Mouse (Mus musculus) 3T3-L1 (cell line): Measurements from ENCODE around the gene Lipo1.
"Not testable (repeated sequence)": the region's sequence is repeated elsewhere in the genome, so short reads cannot be mapped to it uniquely, and the experiment has no call there.

ENCODE experiments used
- DNase-seq: peaks from one replicate; pipeline ENCODE4 v3.0.0-alpha.2; 2015; ENCODE audit warnings: low read depth, low spot score

Gene Lipo1

DNA sequence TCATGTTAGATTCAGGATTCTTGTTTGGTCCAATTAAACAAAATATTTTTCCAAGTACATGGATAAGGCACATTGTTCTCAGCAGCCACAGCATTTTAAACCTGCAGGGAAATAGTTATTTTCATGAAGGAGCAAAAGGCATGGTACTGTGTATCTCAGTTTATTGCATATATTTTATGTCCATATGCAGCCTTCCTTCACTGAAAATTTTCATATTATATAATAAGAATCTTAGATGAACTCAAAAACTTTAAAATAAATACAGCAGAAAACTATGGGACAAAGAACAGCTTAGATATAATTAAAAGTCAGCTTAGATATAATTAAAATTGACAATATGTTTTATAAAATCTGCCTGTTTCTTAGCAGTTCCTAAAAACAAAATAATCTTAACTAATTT lies at the start of gene Lipo1:
TSS of gene Lipo1 (minus strand) at position 101 of the 400 bp plus-strand sequence.
- not testable (repeated sequence) for DNase-seq

DNA sequence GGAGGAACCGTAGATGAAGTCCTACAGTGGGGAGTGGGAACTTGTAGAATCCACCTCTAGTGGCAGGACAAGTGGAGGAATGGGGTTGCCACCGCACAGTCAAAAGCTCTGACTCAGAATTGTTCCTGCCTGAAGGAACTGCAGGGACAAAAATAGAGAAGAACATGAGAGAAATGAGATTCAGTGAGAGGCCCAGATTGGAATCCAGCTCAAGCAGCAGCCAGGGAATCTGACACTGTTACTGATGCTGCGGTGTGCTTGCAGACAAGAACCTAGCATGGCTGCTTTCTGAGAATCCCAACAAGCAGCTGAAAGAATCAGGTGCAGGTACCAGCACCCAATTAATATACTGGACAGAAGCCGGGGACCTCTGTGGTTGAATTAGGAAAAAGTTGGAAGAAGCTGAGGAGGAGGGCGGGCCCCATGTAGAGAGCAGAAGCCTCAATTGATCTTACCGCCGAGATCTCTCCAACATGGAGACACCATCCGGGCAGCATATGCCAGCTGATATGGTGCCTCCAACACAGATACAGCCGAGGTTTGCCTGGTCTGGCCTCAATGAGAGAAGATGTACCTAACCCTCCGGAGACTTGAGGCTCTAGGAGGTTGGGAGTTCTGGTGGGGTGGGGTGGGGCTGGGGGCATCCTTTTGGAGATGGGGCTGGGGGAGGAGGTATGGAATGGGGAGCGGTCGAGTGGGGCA lies 532 bp downstream of the Lipo1 start:
- no peak for DNase-seq

DNA sequence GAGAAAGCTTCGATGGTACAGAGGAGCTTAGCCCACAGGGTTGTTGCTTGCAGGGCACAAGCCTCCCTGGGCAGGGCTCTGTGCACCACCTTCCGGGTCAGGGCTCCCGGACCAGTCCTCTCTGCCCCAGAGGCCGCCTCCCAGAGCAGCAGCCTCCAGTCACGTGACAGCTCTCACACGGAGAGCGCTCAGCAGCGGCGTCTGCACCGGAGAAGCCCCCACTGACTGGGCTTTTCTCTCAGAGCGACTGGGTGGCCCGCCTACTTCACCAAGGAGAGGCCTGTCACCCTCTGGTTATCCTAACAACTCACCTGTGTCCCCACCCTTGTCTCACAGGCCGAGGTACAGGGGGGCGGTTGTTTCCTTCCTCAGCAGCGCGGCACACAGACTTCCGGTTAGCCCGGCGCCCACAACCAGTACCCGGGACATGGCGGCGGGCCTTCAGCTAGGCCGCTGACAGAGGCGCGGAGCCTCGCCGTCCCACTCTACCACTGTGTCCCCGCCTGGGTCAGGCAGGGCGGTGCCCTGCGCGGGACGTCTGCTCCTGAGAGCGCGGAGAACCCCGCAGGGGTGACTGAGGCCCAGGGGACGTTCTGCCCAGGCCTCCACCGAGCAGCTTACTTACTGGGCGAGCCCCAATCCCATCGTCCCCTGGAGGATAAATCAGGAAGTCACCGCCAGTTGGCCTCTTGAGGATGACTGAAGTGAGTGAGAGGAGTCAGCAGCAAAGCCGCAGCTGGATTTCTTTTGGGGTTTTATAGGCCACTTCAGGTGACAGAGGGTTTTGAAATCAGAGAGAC lies 25.8 kb downstream of the Lipo1 start, which contains the start of gene Lipo3:
TSS of gene Lipo3 (minus strand) at position 665 of the 800 bp plus-strand sequence.
- DNase-seq: not testable (repeated sequence)

DNA sequence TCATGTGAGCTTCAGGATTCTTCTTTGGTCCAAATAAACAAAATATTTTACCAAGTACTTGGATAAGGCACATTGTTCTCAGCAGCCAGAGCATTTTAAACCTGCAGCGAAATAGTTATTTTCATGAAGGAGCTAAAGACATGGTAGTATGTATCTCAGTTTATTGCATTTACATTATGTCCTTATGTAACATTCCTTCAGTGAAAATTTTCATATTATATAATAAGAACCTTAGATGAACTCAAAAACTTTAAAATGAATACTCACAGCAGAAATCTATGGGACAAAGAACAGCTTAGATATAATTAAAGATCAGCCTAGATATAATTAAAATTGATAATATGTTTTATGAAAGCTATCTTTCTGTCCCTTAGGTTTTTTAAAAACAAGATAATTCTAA lies 36.0 kb downstream of the Lipo1 start, which contains the start of gene Lipo2:
TSS of gene Lipo2 (minus strand) at position 101 of the 400 bp plus-strand sequence.
- DNase-seq: not testable (repeated sequence)
